Mouse (Mus musculus) heart, postnatal 0 days (tissue): ENCODE data around the gene Barhl1.

Experiments used
- CTCF ChIP-seq: IDR thresholded peaks from 2 replicates; pipeline ENCODE4 v1.5.1; 2016; ENCODE audit warnings: antibody characterized with exemption, control low read depth, low read depth
- EP300 ChIP-seq: IDR thresholded peaks from 2 replicates; pipeline ENCODE4 v1.6.1; 2016; ENCODE audit warnings: antibody characterized with exemption, low read depth

GRCm38 (mm10) chr2:28943666-28944516 lies 27.4 kb upstream of the Barhl1 start:
- TF ChIP-seq EP300 (no peak), CTCF (no peak)
